Mouse (Mus musculus) neural tube, embryonic 14.5 days (tissue): ENCODE data around the gene Vmn2r72. TPM values are rescaled to one million over a fixed set of nuclear protein-coding genes. Genes with fewer than 3 reads are reported as not detected.

Experiments
- ATAC-seq: fragments of 200-750 bp; cut with Nextera tagmentation; 2 replicates; pipeline ENCODE4 v1.8.0; 2017; ENCODE audit warnings: low read depth, mild to moderate bottlenecking, moderate TSS enrichment, moderate library complexity
- H3K27ac ChIP-seq: fragments of 300-500 bp; sonication (generic); 2 replicates; pipeline ENCODE4 v1.5.1; 2014; ENCODE audit warnings: low read depth, mild to moderate bottlenecking, control low read depth, low read length, moderate library complexity, mixed read lengths
- H3K27me3 ChIP-seq: fragments of 300-500 bp; sonication (generic); 2 replicates; pipeline ENCODE4 v1.6.1; 2014; ENCODE audit warnings: low read length; ENCODE audit not compliant: control insufficient read depth, insufficient read depth
- H3K36me3 ChIP-seq: fragments of 300-500 bp; sonication (generic); 2 replicates; pipeline ENCODE4 v1.6.1; 2014; ENCODE audit warnings: low read length, mixed read lengths; ENCODE audit not compliant: control insufficient read depth, insufficient read depth
- H3K4me1 ChIP-seq: fragments of 300-500 bp; sonication (generic); 2 replicates; pipeline ENCODE4 v1.6.1; 2014; ENCODE audit warnings: low read length; ENCODE audit not compliant: control insufficient read depth, insufficient read depth
- H3K4me2 ChIP-seq: fragments of 300-500 bp; sonication (generic); 2 replicates; pipeline ENCODE4 v1.6.1; 2014; ENCODE audit warnings: mild to moderate bottlenecking, low read depth, low read length, control low read depth
- H3K4me3 ChIP-seq: fragments of 300-500 bp; sonication (generic); 2 replicates; pipeline ENCODE4 v1.5.1; 2014; ENCODE audit warnings: low read depth, low read length, control low read depth, mixed read lengths
- H3K9ac ChIP-seq: fragments of 300-500 bp; sonication (generic); replicated peaks from 2 replicates; pipeline ENCODE4 v1.6.1; 2014; ENCODE audit warnings: low read depth, mild to moderate bottlenecking, control low read depth, low read length, mixed read lengths
- H3K9me3 ChIP-seq: fragments of 300-500 bp; sonication (generic); 2 replicates; pipeline ENCODE4 v1.6.1; 2016; ENCODE audit warnings: low read length; ENCODE audit not compliant: control insufficient read depth
- whole genome bisulfite sequencing: fragments of 180-500 bp; shearing (Covaris S2); extraction: QIAGEN DNeasy Blood & Tissue Kit; methylation state at CpG from one replicate; pipeline ENCODE4 v1.1.7; 2014; 5-methylcytosine and 5-hydroxymethylcytosine counted together
- polyA plus RNA-seq: library from polyadenylated mRNA; unstranded; fragments of >200 nt; fragmentation: Nextera tagmentation; extraction: Ambion mirVana; gene quantifications from 2 replicates; pipeline ENCODE4 v1.2.1, GENCODE M21; 2014

The Vmn2r72 gene
- not detected in 2 replicates for polyA plus RNA-seq

DNA sequence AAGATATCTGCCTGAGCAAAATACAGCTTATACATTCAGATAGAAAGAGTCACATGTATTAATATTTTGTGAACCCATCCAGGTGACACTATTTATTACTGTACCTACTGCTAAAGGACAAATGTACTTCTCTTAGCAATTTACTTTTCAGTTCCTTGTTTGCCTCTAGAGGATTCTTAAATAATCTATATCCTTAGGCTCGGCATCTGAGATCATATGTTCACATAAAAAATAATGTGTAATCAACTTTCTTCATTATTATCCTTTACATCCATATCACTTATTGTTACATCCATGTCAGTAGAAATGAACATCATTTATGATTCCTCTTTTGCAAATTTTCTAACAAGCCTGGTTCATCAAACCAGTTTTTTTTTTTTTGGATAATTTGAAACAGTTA is at the start of gene Vmn2r72:
Vmn2r72 (minus strand) TSS at position 101 of the 400 bp plus-strand sequence.
- no peaks in the 10 kb centered on the region for H3K27me3 ChIP-seq
- no peak within 1 kb of the TSS for H3K4me3 ChIP-seq
- no peaks in the 10 kb centered on the region for H3K4me1 ChIP-seq
- no peaks in the 10 kb centered on the region for H3K36me3 ChIP-seq
- 91% methylated on average over 1 of the region's 1 CpGs for WGBS
- H3K27ac ChIP-seq = no peak within 1 kb of the TSS
- H3K4me2 ChIP-seq = no peak within 1 kb of the TSS
- no peaks in the 10 kb centered on the region for H3K9me3 ChIP-seq
- no peak for ATAC-seq
- H3K9ac ChIP-seq = no peak within 1 kb of the TSS

Other genes with a start within 250 kb of the Vmn2r72 start
- not detected in 2 replicates for gene Vmn2r71, start 192.0 kb downstream of the Vmn2r72 start, polyA plus RNA-seq
- gene Vmn2r70, start 185.9 kb downstream of the Vmn2r72 start, polyA plus RNA-seq = not detected in 2 replicates
- not detected in 2 replicates for gene Vmn2r73, start 121.2 kb upstream of the Vmn2r72 start, polyA plus RNA-seq
- gene Vmn2r74, start 206.5 kb upstream of the Vmn2r72 start, polyA plus RNA-seq = not detected in 2 replicates